Mouse (Mus musculus) neural tube, embryonic 14.5 days (tissue): ENCODE data around the gene Zfp493. TPM values are rescaled to one million over a fixed set of nuclear protein-coding genes. Genes with fewer than 3 reads are reported as not detected.
"Not testable (repeated sequence)": the region's sequence is repeated elsewhere in the genome, so short reads cannot be mapped to it uniquely, and the experiment has no call there.

Experiments
- ATAC-seq: fragments of 200-750 bp; cut with Nextera tagmentation; 2 replicates; pipeline ENCODE4 v1.8.0; 2017; ENCODE audit warnings: low read depth, mild to moderate bottlenecking, moderate TSS enrichment, moderate library complexity
- H3K27ac ChIP-seq: fragments of 300-500 bp; sonication (generic); 2 replicates; pipeline ENCODE4 v1.5.1; 2014; ENCODE audit warnings: low read depth, mild to moderate bottlenecking, control low read depth, low read length, moderate library complexity, mixed read lengths
- H3K27me3 ChIP-seq: fragments of 300-500 bp; sonication (generic); 2 replicates; pipeline ENCODE4 v1.6.1; 2014; ENCODE audit warnings: low read length; ENCODE audit not compliant: control insufficient read depth, insufficient read depth
- H3K36me3 ChIP-seq: fragments of 300-500 bp; sonication (generic); 2 replicates; pipeline ENCODE4 v1.6.1; 2014; ENCODE audit warnings: low read length, mixed read lengths; ENCODE audit not compliant: control insufficient read depth, insufficient read depth
- H3K4me1 ChIP-seq: fragments of 300-500 bp; sonication (generic); 2 replicates; pipeline ENCODE4 v1.6.1; 2014; ENCODE audit warnings: low read length; ENCODE audit not compliant: control insufficient read depth, insufficient read depth
- H3K4me2 ChIP-seq: fragments of 300-500 bp; sonication (generic); 2 replicates; pipeline ENCODE4 v1.6.1; 2014; ENCODE audit warnings: mild to moderate bottlenecking, low read depth, low read length, control low read depth
- H3K4me3 ChIP-seq: fragments of 300-500 bp; sonication (generic); 2 replicates; pipeline ENCODE4 v1.5.1; 2014; ENCODE audit warnings: low read depth, low read length, control low read depth, mixed read lengths
- H3K9ac ChIP-seq: fragments of 300-500 bp; sonication (generic); replicated peaks from 2 replicates; pipeline ENCODE4 v1.6.1; 2014; ENCODE audit warnings: low read depth, mild to moderate bottlenecking, control low read depth, low read length, mixed read lengths
- H3K9me3 ChIP-seq: fragments of 300-500 bp; sonication (generic); 2 replicates; pipeline ENCODE4 v1.6.1; 2016; ENCODE audit warnings: low read length; ENCODE audit not compliant: control insufficient read depth
- WGBS: fragments of 180-500 bp; shearing (Covaris S2); extraction: QIAGEN DNeasy Blood & Tissue Kit; methylation state at CpG from one replicate; pipeline ENCODE4 v1.1.7; 2014; 5-methylcytosine and 5-hydroxymethylcytosine counted together
- polyA plus RNA-seq: library from polyadenylated mRNA; unstranded; fragments of >200 nt; fragmentation: Nextera tagmentation; extraction: Ambion mirVana; gene quantifications from 2 replicates; pipeline ENCODE4 v1.2.1, GENCODE M21; 2014

Gene Zfp493
- 3.2 and 3.3 TPM in 2 replicates for polyA plus RNA-seq

DNA sequence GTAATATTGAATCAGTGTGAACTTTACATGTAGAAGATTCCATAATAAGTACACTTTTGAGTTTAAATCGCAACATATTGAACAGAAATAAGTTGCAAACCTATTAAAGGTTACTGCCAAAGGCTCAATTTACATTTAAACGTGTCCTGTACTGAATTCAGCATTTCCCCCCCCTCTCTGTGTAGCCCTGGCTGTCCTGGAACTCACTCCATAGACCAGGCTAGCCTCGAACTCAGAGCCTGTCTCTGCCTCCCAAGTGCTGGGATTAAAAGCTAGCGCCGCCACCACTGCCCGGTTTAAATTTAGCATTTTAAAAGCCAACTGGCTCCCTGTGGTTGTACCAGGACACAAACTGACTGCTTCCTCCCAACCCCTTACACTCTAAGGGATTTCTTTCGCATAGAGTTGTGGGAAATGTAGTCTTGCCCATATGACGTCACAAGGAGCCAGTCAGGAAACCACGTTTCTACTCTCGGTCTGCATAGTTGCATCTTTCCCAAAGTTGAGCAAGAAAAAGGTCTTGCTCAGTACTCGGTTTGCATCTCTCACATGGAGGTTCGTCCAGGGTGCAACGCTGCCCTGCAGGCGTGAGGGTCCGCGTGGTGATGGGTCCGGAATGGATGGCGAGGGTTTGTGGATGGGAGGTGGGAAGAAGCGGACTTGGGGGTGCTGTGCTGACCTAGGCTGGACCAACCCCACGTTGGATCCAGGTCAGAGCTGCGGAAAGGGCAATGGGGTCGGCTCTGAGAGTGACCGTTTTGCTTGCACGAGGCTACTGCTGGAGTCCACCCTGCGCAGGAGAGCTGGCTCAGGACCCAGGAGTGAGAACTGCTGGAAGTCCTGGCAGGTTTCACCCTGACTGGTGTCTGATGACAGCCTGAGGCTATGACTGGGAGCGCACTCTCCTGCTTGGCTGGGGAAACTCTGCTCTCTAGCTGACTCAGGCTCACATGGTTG, at the start of gene Zfp493:
Gene Zfp493, plus strand, starts transcription at position 429 of the 957 bp plus-strand sequence.
- Histone ChIP-seq H3K4me3 (peak within 1 kb of the TSS; percentile 58), H3K4me2 (peak within 1 kb of the TSS; percentile 91), H3K27ac (no peak within 1 kb of the TSS), H3K9me3 (no peaks in the 10 kb centered on the region), H3K27me3 (no peaks in the 10 kb centered on the region), H3K4me1 (0 out of 2 replicates have a peak, but pooled peaks cover 5% of the 10 kb centered on the region), H3K36me3 (no peaks in the 10 kb centered on the region), H3K9ac (peak within 1 kb of the TSS; percentile 71)
- WGBS = 10% methylated on average over 26 of the region's 26 CpGs
- peak; percentile 99 for ATAC-seq

DNA sequence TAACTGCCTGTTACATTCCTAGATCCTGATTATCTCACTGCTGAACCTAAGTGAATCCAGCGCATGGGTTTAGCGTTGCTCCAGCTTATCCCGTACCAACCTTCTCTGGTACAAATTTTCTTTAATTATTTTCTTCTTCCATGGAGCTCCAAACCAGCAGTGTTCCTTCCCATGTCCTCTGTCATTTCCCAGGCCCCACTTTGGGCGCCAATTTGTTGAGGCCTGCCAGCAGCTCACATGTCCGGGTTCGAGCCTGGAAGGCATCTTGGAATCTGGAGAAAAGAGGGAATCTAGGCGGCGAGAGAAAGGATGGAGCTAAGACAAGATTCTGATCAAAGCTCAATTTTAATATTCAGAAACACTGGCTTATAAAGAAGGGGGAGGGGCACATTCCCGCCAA, 45.1 kb upstream of the Zfp493 start:
- WGBS = 90% methylated on average over 9 of the region's 9 CpGs
- not testable (repeated sequence) for H3K27me3 ChIP-seq, H3K9ac ChIP-seq, H3K9me3 ChIP-seq, H3K4me2 ChIP-seq, H3K4me1 ChIP-seq, H3K27ac ChIP-seq, H3K36me3 ChIP-seq, ATAC-seq, H3K4me3 ChIP-seq

DNA sequence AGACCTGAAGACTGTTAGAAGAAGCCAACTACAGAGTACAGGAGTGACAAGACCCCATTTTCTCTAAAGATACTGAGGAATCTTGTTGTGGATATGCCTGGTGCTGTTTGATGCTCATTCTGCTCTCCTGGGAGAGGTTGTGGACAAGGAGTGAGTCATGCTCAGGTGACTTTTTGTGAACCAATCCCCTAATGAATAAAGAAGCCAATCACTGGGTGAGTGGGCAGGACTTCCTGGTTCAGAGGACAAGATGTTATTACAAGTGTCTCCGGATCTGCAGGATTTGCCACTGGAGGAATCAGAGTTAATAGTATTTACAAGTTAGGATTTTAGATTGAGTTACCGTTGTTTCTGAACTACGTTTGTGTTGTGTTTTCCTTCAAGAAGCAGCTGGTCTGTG, 36.6 kb upstream of the Zfp493 start:
- Histone ChIP-seq H3K4me2 (no peak overlapping the region), H3K4me1 (no peaks in the 10 kb centered on the region), H3K27ac (no peak overlapping the region), H3K9ac (no peak overlapping the region), H3K9me3 (no peaks in the 10 kb centered on the region), H3K36me3 (peaks cover 5% of the 10 kb centered on the region), H3K4me3 (no peak overlapping the region), H3K27me3 (no peaks in the 10 kb centered on the region)
- ATAC-seq = no peak
- WGBS = 96% methylated on average over 3 of the region's 3 CpGs

DNA sequence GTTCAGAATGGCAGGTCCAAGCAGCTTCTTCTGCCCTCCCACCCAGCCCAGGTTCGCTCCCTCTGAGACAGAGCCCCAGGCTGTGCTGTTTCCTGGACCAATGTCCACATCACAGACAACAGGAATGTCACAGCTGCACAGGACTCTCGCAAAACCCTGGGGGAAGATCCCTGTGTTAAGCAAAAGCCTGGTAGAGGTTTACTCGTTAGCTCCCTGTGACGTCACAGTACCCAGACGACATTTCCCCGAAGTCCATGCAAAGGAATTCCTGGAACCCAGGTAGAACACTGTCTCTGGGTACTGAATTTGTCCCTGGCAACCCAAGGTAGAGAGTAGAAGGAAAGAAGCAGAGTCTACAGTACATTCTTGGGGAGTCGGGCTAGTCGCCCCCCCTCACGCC, 35.6 kb upstream of the Zfp493 start:
- Histone ChIP-seq H3K27ac (no peak overlapping the region), H3K27me3 (no peaks in the 10 kb centered on the region), H3K4me3 (no peak overlapping the region), H3K36me3 (peaks cover 13% of the 10 kb centered on the region), H3K4me2 (no peak overlapping the region), H3K4me1 (no peaks in the 10 kb centered on the region), H3K9ac (no peak overlapping the region), H3K9me3 (no peaks in the 10 kb centered on the region)
- no peak for ATAC-seq
- 95% methylated on average over 9 of the region's 9 CpGs for WGBS

DNA sequence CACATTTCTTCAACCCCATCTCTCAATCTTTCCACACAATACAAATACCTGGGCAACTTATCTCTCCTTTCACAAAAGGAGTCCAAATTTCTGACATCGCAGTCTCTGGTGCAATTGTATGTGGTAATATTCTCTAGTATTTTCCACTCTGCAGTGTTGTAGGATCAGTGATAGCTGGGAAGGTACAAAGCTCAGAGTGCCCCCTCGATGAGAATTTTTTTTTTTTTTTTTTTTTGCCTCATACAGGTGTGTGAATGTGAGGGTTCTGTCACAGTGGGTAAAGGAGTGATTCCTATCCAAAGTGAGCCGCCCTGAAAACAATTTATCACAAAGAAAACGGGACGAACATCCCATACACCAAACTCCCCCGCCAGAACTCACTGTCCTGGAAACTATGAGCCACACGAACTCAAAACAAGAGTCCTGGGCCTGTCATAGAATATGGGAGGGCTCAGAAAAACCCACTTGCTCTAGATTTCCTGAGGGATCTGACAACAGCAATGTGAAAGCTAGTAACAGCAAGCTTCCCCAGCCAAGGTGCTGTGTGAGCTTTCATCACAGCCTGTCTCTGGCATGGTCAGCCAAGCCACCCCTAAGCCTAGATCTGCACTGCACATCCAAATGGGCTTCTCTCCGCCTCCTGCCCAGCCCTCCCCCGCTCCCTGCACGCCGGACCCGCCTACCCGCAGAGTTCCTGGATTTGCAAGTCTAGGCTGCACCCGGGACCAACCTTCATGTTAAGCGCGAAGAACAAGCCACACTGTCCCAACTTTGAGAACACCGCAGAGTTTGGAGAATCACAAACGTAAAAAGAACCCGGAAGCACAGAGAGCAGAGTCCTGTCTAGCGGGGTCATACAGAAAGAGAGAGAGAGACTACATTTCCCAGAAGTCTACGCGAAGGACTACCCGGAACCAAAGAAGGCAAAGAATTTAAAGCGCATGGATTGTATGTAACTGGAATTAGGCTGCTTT, 24.9 kb upstream of the Zfp493 start, which contains the start of gene Zfp85:
Gene Zfp85, minus strand, starts transcription at position 896 of the 974 bp plus-strand sequence.
- Histone ChIP-seq H3K27ac (peak within 1 kb of the TSS; percentile 44; the same call in 1 of the 2 replicates), H3K9ac (peak within 1 kb of the TSS; percentile 58), H3K4me3 (peak within 1 kb of the TSS; percentile 66), H3K4me2 (peak within 1 kb of the TSS; percentile 55), H3K4me1 (peaks cover 5% of the 10 kb centered on the region; the same call in 1 of the 2 replicates), H3K36me3 (no peaks in the 10 kb centered on the region), H3K9me3 (no peaks in the 10 kb centered on the region), H3K27me3 (no peaks in the 10 kb centered on the region)
- WGBS = 7% methylated on average over 24 of the region's 24 CpGs
- ATAC-seq = peak; percentile 96

DNA sequence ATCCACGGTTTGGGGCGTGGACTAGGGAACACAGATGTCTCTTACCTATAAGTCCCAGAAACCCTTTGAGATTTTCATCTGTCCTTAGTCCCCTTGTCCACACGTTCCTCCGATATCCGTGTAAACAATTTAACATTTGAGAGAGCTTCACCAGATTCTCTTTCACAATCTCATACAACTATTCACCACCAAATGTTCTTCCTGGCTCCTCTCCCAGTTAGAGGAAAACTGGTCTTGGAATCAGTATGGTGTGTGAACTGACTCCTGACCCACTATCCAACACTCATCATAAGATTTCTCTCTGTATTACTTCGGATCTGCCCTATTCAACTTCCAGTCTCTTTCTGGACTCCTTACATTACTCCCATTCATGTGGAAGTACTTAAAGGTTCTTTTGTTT, 23.7 kb upstream of the Zfp493 start:
- Histone ChIP-seq H3K9me3 (no peaks in the 10 kb centered on the region), H3K9ac (no peak overlapping the region), H3K4me1 (peaks cover 5% of the 10 kb centered on the region; the same call in 1 of the 2 replicates), H3K4me3 (no peak overlapping the region; the same call in 1 of the 2 replicates), H3K4me2 (peak overlapping the region; percentile 55; the same call in 1 of the 2 replicates), H3K27ac (no peak overlapping the region), H3K36me3 (no peaks in the 10 kb centered on the region), H3K27me3 (no peaks in the 10 kb centered on the region)
- no peak for ATAC-seq
- 90% methylated on average over 6 of the region's 6 CpGs for WGBS

DNA sequence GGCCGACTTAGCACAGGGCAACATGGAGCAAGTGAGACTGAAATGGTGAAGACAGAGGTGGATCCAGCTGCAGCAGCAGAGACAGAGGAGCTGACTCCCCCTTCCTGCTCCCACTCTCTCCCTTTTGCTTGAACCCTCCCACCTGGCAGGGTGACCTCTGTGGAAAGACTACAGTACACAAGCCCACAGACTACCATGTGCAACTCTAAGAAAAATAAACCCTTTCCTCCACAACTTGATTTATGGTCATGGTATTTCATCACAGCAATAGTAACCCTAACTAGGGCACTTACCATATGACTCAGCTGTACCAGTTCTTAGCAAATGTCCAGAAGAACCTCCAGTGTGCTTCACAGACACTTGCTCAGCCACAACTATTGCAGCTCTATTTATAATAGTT, 19.5 kb upstream of the Zfp493 start:
- Histone ChIP-seq H3K4me1 (no peaks in the 10 kb centered on the region), H3K36me3 (no peaks in the 10 kb centered on the region), H3K9ac (no peak overlapping the region), H3K4me3 (no peak overlapping the region), H3K9me3 (no peaks in the 10 kb centered on the region), H3K4me2 (no peak overlapping the region), H3K27me3 (no peaks in the 10 kb centered on the region), H3K27ac (no peak overlapping the region)
- 81% methylated on average over 1 of the region's 1 CpGs for WGBS
- ATAC-seq = no peak

DNA sequence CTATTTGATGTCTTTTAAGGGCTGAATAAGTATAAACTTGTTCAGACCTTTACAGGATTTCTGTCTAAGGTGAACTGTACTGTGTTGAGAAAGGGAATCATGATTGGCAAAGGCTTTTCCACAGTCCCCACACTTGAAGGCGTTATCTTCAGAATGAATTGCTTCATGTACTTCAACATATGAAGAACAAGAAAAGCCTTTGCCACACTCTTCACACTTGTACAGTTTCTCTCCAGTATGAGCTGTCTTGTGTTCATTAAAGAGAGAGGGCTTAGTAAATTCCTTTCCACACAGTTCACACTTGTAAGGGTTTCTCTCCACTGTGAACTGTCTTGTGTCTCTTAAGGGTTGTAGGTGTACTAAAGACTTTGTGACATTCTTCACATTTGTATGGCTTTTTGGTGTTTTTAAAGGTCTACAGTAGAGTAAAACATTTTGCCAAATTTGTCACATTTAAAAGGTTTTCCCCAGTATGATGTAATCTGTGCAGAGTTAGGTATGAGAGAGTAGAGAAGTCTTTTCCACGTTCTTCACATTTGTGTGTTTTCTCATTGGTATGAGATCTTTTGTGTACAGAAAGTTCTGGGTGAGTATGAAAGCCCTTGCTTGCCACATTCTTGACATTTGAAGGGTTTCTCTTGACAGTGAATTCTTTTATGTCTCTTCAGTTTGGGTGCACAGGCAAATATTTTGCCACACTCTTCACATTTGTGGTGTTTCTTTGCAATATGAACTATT, 16.3 kb upstream of the Zfp493 start:
- no peak overlapping the region for H3K9ac ChIP-seq
- H3K4me3 ChIP-seq = no peak overlapping the region
- no peaks in the 10 kb centered on the region for H3K4me1 ChIP-seq
- no peaks in the 10 kb centered on the region for H3K27me3 ChIP-seq
- no peaks in the 10 kb centered on the region for H3K9me3 ChIP-seq
- H3K4me2 ChIP-seq = no peak overlapping the region
- H3K36me3 ChIP-seq = no peaks in the 10 kb centered on the region
- no peak overlapping the region for H3K27ac ChIP-seq
- WGBS = 86% methylated on average over 2 of the region's 2 CpGs
- no peak for ATAC-seq
